Mouse (Mus musculus) forebrain, embryonic 14.5 days (tissue): ENCODE results near the gene Gga1. TPM values are rescaled to one million over a fixed set of nuclear protein-coding genes. Genes with fewer than 3 reads are reported as not detected.

Experiments used
- microRNA-seq: library from miRNA; unstranded; fragments of <30 nt; microRNA quantifications from one replicate; pipeline ENCODE4, GENCODE M21; 2016
- polyA plus RNA-seq: library from polyadenylated mRNA; unstranded; fragments of >200 nt; fragmentation: Nextera tagmentation; extraction: Ambion mirVana; gene quantifications from 2 replicates; pipeline ENCODE4 v1.2.1, GENCODE M21; 2014

The Gga1 gene
- polyA plus RNA-seq, 1 experiment from 2014 or later: 34.8 TPM

Small RNAs within 50 kb of the gene (microRNA-seq; reads per million reads assigned to microRNA genes)
- gene Mir6955: not detected

Other genes with a start within 250 kb of the Gga1 start
- gene Elfn2, start 158.4 kb upstream of the Gga1 start, polyA plus RNA-seq: 3.7 and 5.3 TPM in 2 replicates
- gene Mfng, start 103.7 kb upstream of the Gga1 start, polyA plus RNA-seq: 48.2 and 51.5 TPM in 2 replicates
- gene Card10, start 74.1 kb upstream of the Gga1 start, polyA plus RNA-seq: 1.1 and 1.4 TPM in 2 replicates
- 5.1 and 8.0 TPM in 2 replicates for gene Cdc42ep1, start 34.6 kb upstream of the Gga1 start, polyA plus RNA-seq
- gene Lgals2, start 21.7 kb upstream of the Gga1 start, polyA plus RNA-seq: not detected in 2 replicates
- not detected in 2 replicates for gene Gm49510, start 22.5 kb downstream of the Gga1 start, polyA plus RNA-seq
- gene Sh3bp1, start 22.6 kb downstream of the Gga1 start, polyA plus RNA-seq: 4.2 and 5.8 TPM in 2 replicates
- 101 and 109 TPM in 2 replicates for gene Pdxp, start 36.7 kb downstream of the Gga1 start, polyA plus RNA-seq
- 89.0 and 98.0 TPM in 2 replicates for gene Lgals1, start 49.5 kb downstream of the Gga1 start, polyA plus RNA-seq
- gene Nol12, start 57.7 kb downstream of the Gga1 start, polyA plus RNA-seq: 63.4 and 73.8 TPM in 2 replicates
- gene Triobp, start 70.5 kb downstream of the Gga1 start, polyA plus RNA-seq: 29.3 and 38.7 TPM in 2 replicates
- gene H1f0, start 151.3 kb downstream of the Gga1 start, polyA plus RNA-seq: 155 and 238 TPM in 2 replicates
- not detected in 2 replicates for gene Galr3, start 164.7 kb downstream of the Gga1 start, polyA plus RNA-seq
- 51.3 and 53.3 TPM in 2 replicates for gene Ankrd54, start 185.7 kb downstream of the Gga1 start, polyA plus RNA-seq
- gene Eif3l, start 198.0 kb downstream of the Gga1 start, polyA plus RNA-seq: 191 and 209 TPM in 2 replicates
- gene Micall1, start 231.7 kb downstream of the Gga1 start, polyA plus RNA-seq: 5.7 and 6.3 TPM in 2 replicates